Mouse (Mus musculus): ENCODE measurements around the gene Lypd9.

DNA sequence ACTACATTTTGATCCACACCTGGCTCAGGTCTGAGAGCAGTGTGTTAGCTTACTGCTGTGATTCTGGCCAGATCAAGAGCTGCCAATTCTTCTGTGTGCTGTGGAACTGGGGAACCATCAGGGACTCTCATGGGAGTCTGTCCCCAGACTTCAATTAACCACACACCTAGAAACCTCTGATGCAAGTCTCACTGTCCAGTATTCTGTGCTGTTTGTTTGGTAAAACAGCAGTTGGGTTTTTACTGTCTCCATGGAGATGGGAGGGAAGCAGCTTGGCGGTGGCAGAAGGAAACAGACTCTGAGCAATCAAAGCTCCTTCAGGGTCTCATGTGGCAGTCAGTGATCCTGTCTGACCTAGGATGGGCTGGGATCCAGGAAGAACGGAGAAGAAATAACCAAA, 39.7 kb upstream of the Lypd9 start, which contains the start of gene Olfr332:
- TF ChIP-seq POLR2A (IDR thresholded peaks at IDR 0.05; ENCODE audit: insufficient read depth, low read depth, low read length) (no peak), CTCF (IDR thresholded peaks at IDR 0.05; ENCODE audit: insufficient read depth, low read depth, low read length) (no peak)
